Mouse (Mus musculus) ES-E14 (cell line): ENCODE results near the gene Ldhal6b.

Experiments
- CHD2 ChIP-seq: IDR thresholded peaks from 2 replicates; pipeline ENCODE4 v1.6.1; 2014; ENCODE audit warnings: mild to moderate bottlenecking, low read depth, low read length, inconsistent platforms
- HCFC1 ChIP-seq: IDR thresholded peaks from 2 replicates; pipeline ENCODE4 v1.6.1; 2012; ENCODE audit warnings: low read length, inconsistent platforms, borderline replicate concordance; ENCODE audit not compliant: insufficient read depth
- MAFK ChIP-seq: IDR thresholded peaks from 2 replicates; pipeline ENCODE4 v1.6.1; 2014; ENCODE audit warnings: mild to moderate bottlenecking, low read depth, low read length, inconsistent platforms; ENCODE audit not compliant: insufficient read depth
- ZC3H11A ChIP-seq: IDR thresholded peaks from 2 replicates; pipeline ENCODE4 v1.6.1; 2012; ENCODE audit warnings: low read depth, mild to moderate bottlenecking, inconsistent platforms, low read length, borderline replicate concordance

- no peak for TF ChIP-seq MAFK
- no peak for TF ChIP-seq HCFC1
- no peak for TF ChIP-seq CHD2
- TF ChIP-seq ZC3H11A, result no peak
These were observed 22.9 kb downstream of the Ldhal6b start for GRCm38 (mm10) chr17:5395454-5396205.
